Mouse (Mus musculus) lung, adult 2 months (tissue): ENCODE measurements at regions not wholly inside any gene's neighbourhood (a gene's known extent, or its start where the extent isn't known, plus 50 kb on each side); places are given as distances from the start of the nearest gene placed in this dataset.

Experiments
- CTCF ChIP-seq: fragments of 200-500 bp; IDR thresholded peaks from 2 replicates; pipeline ENCODE4 v1.5.1; 2011; ENCODE audit warnings: mild to moderate bottlenecking, low read length, control low read depth; ENCODE audit not compliant: insufficient read depth
- POLR2A ChIP-seq: fragments of 200-500 bp; IDR thresholded peaks from 2 replicates; pipeline ENCODE4 v1.6.1; 2011; ENCODE audit warnings: low read depth, mild to moderate bottlenecking, control low read depth, low read length, borderline replicate concordance; ENCODE audit errors: extremely low read depth

DNA sequence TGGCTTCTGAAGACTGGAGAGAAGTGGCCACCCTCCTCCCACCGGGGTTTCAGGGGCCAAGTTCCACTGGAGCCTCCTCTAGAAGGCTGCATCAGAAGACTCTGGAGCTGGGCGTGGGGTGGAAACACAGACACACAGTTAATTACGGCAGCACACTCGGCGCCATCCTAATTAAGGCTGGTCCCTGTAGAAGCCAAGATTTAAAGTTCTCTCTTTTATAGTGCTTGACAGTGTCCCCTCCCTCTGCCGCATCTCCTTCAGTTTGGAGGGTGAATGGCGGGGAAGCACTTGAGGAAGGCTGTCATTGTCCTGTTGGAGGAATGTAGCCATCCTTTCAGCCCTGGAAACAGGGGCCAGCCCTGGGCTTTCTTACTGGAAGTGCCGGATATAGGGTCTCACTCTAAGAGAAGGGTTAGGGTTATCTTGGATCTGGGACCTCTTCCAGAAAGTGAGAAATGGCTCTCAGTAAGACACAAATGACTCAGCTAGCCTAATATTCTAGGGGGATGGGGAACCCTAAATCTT is 50.2 kb upstream of the Nkd1 start:
- no peak for TF ChIP-seq CTCF
- no peak for TF ChIP-seq POLR2A
